Mouse (Mus musculus): ENCODE results near the gene Tnfrsf8. TPM values are rescaled to one million over a fixed set of nuclear protein-coding genes. Genes with fewer than 3 reads are reported as not detected.

The Tnfrsf8 gene
- polyA plus RNA-seq, 1 experiment from 2014 or later: 0.05 TPM

GRCm38 (mm10) chr4:145244676-145245075 is 70.3 kb downstream of the Tnfrsf8 start:
- ATAC-seq: no peak
- H3K27ac ChIP-seq (ENCODE audit: low read length): no peak overlapping the region
- no peak overlapping the region for H3K4me2 ChIP-seq (replicated peaks; ENCODE audit: low read depth, low read length)
- H3K4me3 ChIP-seq (ENCODE audit: low read depth, low read length): no peak overlapping the region
- WGBS: 82% methylated on average over 2 of the region's 2 CpGs
- 0 out of 2 replicates have a peak, but pooled peaks cover 11% of the 10 kb centered on the region for H3K27me3 ChIP-seq (replicated peaks; ENCODE audit: insufficient read depth, low read length)
- H3K9me3 ChIP-seq (ENCODE audit: low read length): no peaks in the 10 kb centered on the region
- TF ChIP-seq CTCF (IDR thresholded peaks at IDR 0.05) (no peak), EP300 (IDR thresholded peaks at IDR 0.05) (no peak)
- DNase-seq (ENCODE audit: low spot score): no peak
- H3K36me3 ChIP-seq (ENCODE audit: insufficient read depth, low read length): no peaks in the 10 kb centered on the region
- peaks cover 2% of the 10 kb centered on the region; the same call in 1 of the 2 replicates for H3K4me1 ChIP-seq (ENCODE audit: insufficient read depth, low read depth, low read length)
- H3K9ac ChIP-seq (replicated peaks; ENCODE audit: low read depth): no peak overlapping the region

GRCm38 (mm10) chr4:145242719-145243350 is 72.1 kb downstream of the Tnfrsf8 start:
- peaks cover 5% of the 10 kb centered on the region; the same call in 1 of the 2 replicates for H3K4me1 ChIP-seq (ENCODE audit: insufficient read depth, low read depth, low read length)

GRCm38 (mm10) chr4:145240723-145241231 is 74.2 kb downstream of the Tnfrsf8 start:
- DNase-seq (ENCODE audit: low spot score) (peak; percentile 57), ATAC-seq (peak; percentile 55)
- H3K4me2 ChIP-seq (replicated peaks; ENCODE audit: low read depth, low read length): no peak overlapping the region
- H3K4me1 ChIP-seq (ENCODE audit: insufficient read depth, low read depth, low read length): peaks cover 5% of the 10 kb centered on the region; the same call in 1 of the 2 replicates
- H3K9me3 ChIP-seq (ENCODE audit: low read length): no peaks in the 10 kb centered on the region
- WGBS: 59% methylated on average over 4 of the region's 4 CpGs
- H3K27me3 ChIP-seq (replicated peaks; ENCODE audit: insufficient read depth, low read length): 0 out of 2 replicates have a peak, but pooled peaks cover 7% of the 10 kb centered on the region
- H3K4me3 ChIP-seq (ENCODE audit: low read depth, low read length): no peak overlapping the region
- no peak overlapping the region; the same call in 1 of the 2 replicates for H3K27ac ChIP-seq (ENCODE audit: low read length)
- TF ChIP-seq CTCF (IDR thresholded peaks at IDR 0.05): no peak
- TF ChIP-seq EP300 (IDR thresholded peaks at IDR 0.05): no peak
- no peaks in the 10 kb centered on the region for H3K36me3 ChIP-seq (ENCODE audit: insufficient read depth, low read length)
- H3K9ac ChIP-seq (replicated peaks; ENCODE audit: low read depth): no peak overlapping the region

More at GRCm38 (mm10) chr4:145242719-145243350, 72.1 kb downstream of the Tnfrsf8 start:
- no peak overlapping the region for H3K4me2 ChIP-seq (replicated peaks; ENCODE audit: low read depth, low read length)
- ATAC-seq (no peak), DNase-seq (ENCODE audit: low spot score) (no peak)
- no peak for TF ChIP-seq CTCF (IDR thresholded peaks at IDR 0.05)
- TF ChIP-seq EP300 (IDR thresholded peaks at IDR 0.05): no peak
- H3K4me3 ChIP-seq (ENCODE audit: low read depth, low read length): no peak overlapping the region
- H3K36me3 ChIP-seq (ENCODE audit: insufficient read depth, low read length): no peaks in the 10 kb centered on the region
- H3K9ac ChIP-seq (replicated peaks; ENCODE audit: low read depth): no peak overlapping the region
- 48% methylated on average over 1 of the region's 1 CpGs for WGBS
- no peaks in the 10 kb centered on the region for H3K9me3 ChIP-seq (ENCODE audit: low read length)
- 0 out of 2 replicates have a peak, but pooled peaks cover 9% of the 10 kb centered on the region for H3K27me3 ChIP-seq (replicated peaks; ENCODE audit: insufficient read depth, low read length)
- H3K27ac ChIP-seq (ENCODE audit: low read length): no peak overlapping the region

GRCm38 (mm10) chr4:145239049-145239830 is 75.7 kb downstream of the Tnfrsf8 start:
- no peak overlapping the region for H3K9ac ChIP-seq (replicated peaks; ENCODE audit: low read depth)
- H3K9me3 ChIP-seq (ENCODE audit: low read length): no peaks in the 10 kb centered on the region
- TF ChIP-seq CTCF (IDR thresholded peaks at IDR 0.05) (no peak), EP300 (IDR thresholded peaks at IDR 0.05) (no peak)
- peak overlapping the region; percentile 65 for H3K27ac ChIP-seq (ENCODE audit: low read length)
- DNase-seq (ENCODE audit: low spot score) (peak; percentile 83), ATAC-seq (peak; percentile 87)
- H3K4me3 ChIP-seq (ENCODE audit: low read depth, low read length): no peak overlapping the region
- 22% methylated on average over 4 of the region's 4 CpGs for WGBS
- peaks cover 5% of the 10 kb centered on the region; the same call in 1 of the 2 replicates for H3K4me1 ChIP-seq (ENCODE audit: insufficient read depth, low read depth, low read length)
- no peaks in the 10 kb centered on the region for H3K36me3 ChIP-seq (ENCODE audit: insufficient read depth, low read length)
- H3K27me3 ChIP-seq (replicated peaks; ENCODE audit: insufficient read depth, low read length): no peaks in the 10 kb centered on the region
- H3K4me2 ChIP-seq (replicated peaks; ENCODE audit: low read depth, low read length): no peak overlapping the region

- Histone ChIP-seq H3K9ac (replicated peaks; ENCODE audit: low read depth) (no peak overlapping the region), H3K27me3 (replicated peaks; ENCODE audit: insufficient read depth, low read length) (no peaks in the 10 kb centered on the region), H3K4me1 (ENCODE audit: insufficient read depth, low read depth, low read length) (peaks cover 5% of the 10 kb centered on the region; the same call in 1 of the 2 replicates), H3K4me3 (ENCODE audit: low read depth, low read length) (no peak overlapping the region), H3K27ac (ENCODE audit: low read length) (no peak overlapping the region), H3K4me2 (replicated peaks; ENCODE audit: low read depth, low read length) (no peak overlapping the region), H3K9me3 (ENCODE audit: low read length) (no peaks in the 10 kb centered on the region), H3K36me3 (ENCODE audit: insufficient read depth, low read length) (no peaks in the 10 kb centered on the region)
- TF ChIP-seq EP300 (IDR thresholded peaks at IDR 0.05) (no peak), CTCF (IDR thresholded peaks at IDR 0.05) (no peak)
- ATAC-seq: no peak
- 83% methylated on average over 7 of the region's 7 CpGs for WGBS
- DNase-seq (ENCODE audit: low spot score): no peak
Measured at GRCm38 (mm10) chr4:145236027-145236426, 78.9 kb downstream of the Tnfrsf8 start.

Measured in lung, postnatal 0 days (tissue).